Mouse (Mus musculus): Measurements from ENCODE around the gene Slc22a23. TPM values are rescaled to one million over a fixed set of nuclear protein-coding genes. Genes with fewer than 3 reads are reported as not detected.

The Slc22a23 gene
- polyA plus RNA-seq, 1 experiment from 2014 or later: 7.0 TPM

GRCm38 (mm10) chr13:34174025-34174424 is 171.0 kb downstream of the Slc22a23 start:
- DNase-seq (no peak), ATAC-seq (no peak)
- TF ChIP-seq EP300 (IDR thresholded peaks at IDR 0.05; ENCODE audit: low read depth) (no peak), CTCF (IDR thresholded peaks at IDR 0.05; ENCODE audit: low read depth) (no peak)
- Histone ChIP-seq H3K4me1 (ENCODE audit: insufficient read depth) (no peaks in the 10 kb centered on the region), H3K36me3 (replicated peaks; ENCODE audit: insufficient read depth, low read length) (no peaks in the 10 kb centered on the region), H3K27me3 (ENCODE audit: insufficient read depth, low read length) (no peaks in the 10 kb centered on the region), H3K9me3 (ENCODE audit: low read length) (no peaks in the 10 kb centered on the region), H3K4me2 (ENCODE audit: low read depth, low read length) (no peak overlapping the region), H3K4me3 (ENCODE audit: low read depth, low read length) (no peak overlapping the region), H3K27ac (ENCODE audit: low read depth) (no peak overlapping the region), H3K9ac (replicated peaks) (no peak overlapping the region)
- WGBS (ENCODE audit: insufficient replicate concordance): 82% methylated on average over 6 of the region's 6 CpGs

DNA sequence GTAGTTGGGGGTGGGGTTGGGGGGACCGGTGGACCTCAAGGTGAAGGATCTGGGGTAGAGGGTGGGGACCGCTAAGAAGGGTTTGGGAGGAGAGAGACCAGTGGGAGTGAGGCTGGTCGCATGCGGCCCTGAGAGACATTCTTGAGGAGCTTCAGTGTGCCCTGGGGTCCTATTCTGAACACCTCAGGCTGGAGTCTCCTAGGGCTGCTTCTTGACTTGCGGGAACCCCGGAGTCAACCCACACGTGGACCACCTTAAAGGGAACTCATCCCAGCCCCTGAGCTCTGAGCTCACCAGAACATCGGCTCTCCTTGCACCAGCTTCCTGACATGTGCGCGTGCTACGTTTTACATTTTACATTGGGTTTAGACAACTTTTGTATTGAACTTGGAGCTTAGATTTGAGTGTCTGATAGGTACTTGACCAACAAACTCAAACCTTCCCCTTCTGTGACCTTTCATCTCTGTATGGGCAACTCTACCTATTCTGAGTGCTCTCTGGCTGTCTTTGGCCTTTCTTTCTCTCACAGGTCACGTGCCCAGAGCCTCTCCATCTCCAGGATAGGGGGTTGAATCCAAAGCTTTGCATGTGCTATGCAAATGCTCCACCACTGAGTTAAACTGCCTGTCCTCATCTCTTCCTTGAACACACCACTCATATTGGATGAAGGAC is 181.5 kb downstream of the Slc22a23 start:
- Histone ChIP-seq H3K36me3 (replicated peaks; ENCODE audit: insufficient read depth, low read length) (peaks cover 7% of the 10 kb centered on the region; the same call in 1 of the 2 replicates), H3K4me2 (ENCODE audit: low read depth, low read length) (peak overlapping the region; percentile 82), H3K27me3 (ENCODE audit: insufficient read depth, low read length) (no peaks in the 10 kb centered on the region), H3K9ac (replicated peaks) (peak overlapping the region; percentile 66), H3K4me3 (ENCODE audit: low read depth, low read length) (peak overlapping the region; percentile 71), H3K9me3 (ENCODE audit: low read length) (no peaks in the 10 kb centered on the region), H3K27ac (ENCODE audit: low read depth) (peak overlapping the region; percentile 90), H3K4me1 (ENCODE audit: insufficient read depth) (peaks cover 14% of the 10 kb centered on the region)
- ATAC-seq (no peak; the same call in 1 of the 2 replicates), DNase-seq (no peak)
- WGBS (ENCODE audit: insufficient replicate concordance): 25% methylated on average over 12 of the region's 12 CpGs
- no peak for TF ChIP-seq CTCF (IDR thresholded peaks at IDR 0.05; ENCODE audit: low read depth)
- TF ChIP-seq EP300 (IDR thresholded peaks at IDR 0.05; ENCODE audit: low read depth): no peak

- H3K36me3 ChIP-seq (replicated peaks; ENCODE audit: insufficient read depth, low read length): peaks cover 7% of the 10 kb centered on the region; the same call in 1 of the 2 replicates
Observed at GRCm38 (mm10) chr13:34162491-34163303, 182.3 kb downstream of the Slc22a23 start, which contains the start of gene Psmg4. Psmg4 (plus strand) TSS chr13:34162964.

GRCm38 (mm10) chr13:34159926-34160325 is 185.1 kb downstream of the Slc22a23 start:
- H3K27ac ChIP-seq (ENCODE audit: low read depth): no peak overlapping the region
- H3K9ac ChIP-seq (replicated peaks): no peak overlapping the region
- H3K9me3 ChIP-seq (ENCODE audit: low read length): no peaks in the 10 kb centered on the region
- TF ChIP-seq CTCF (IDR thresholded peaks at IDR 0.05; ENCODE audit: low read depth) (no peak), EP300 (IDR thresholded peaks at IDR 0.05; ENCODE audit: low read depth) (no peak)
- no peak overlapping the region for H3K4me3 ChIP-seq (ENCODE audit: low read depth, low read length)
- no peaks in the 10 kb centered on the region for H3K27me3 ChIP-seq (ENCODE audit: insufficient read depth, low read length)
- H3K4me2 ChIP-seq (ENCODE audit: low read depth, low read length): no peak overlapping the region
- H3K4me1 ChIP-seq (ENCODE audit: insufficient read depth): peaks cover 14% of the 10 kb centered on the region
- DNase-seq: no peak
- WGBS (ENCODE audit: insufficient replicate concordance): 90% methylated on average over 1 of the region's 1 CpGs
- ATAC-seq: no peak
- no peaks in the 10 kb centered on the region for H3K36me3 ChIP-seq (replicated peaks; ENCODE audit: insufficient read depth, low read length)

More at GRCm38 (mm10) chr13:34162491-34163303, 182.3 kb downstream of the Slc22a23 start, which contains the start of gene Psmg4:
- Histone ChIP-seq H3K27me3 (ENCODE audit: insufficient read depth, low read length) (no peaks in the 10 kb centered on the region), H3K27ac (ENCODE audit: low read depth) (peak within 1 kb of the TSS; percentile 90), H3K4me2 (ENCODE audit: low read depth, low read length) (peak within 1 kb of the TSS; percentile 82), H3K9me3 (ENCODE audit: low read length) (no peaks in the 10 kb centered on the region), H3K4me1 (ENCODE audit: insufficient read depth) (peaks cover 14% of the 10 kb centered on the region), H3K9ac (replicated peaks) (peak within 1 kb of the TSS; percentile 66), H3K4me3 (ENCODE audit: low read depth, low read length) (peak within 1 kb of the TSS; percentile 71)
- TF ChIP-seq EP300 (IDR thresholded peaks at IDR 0.05; ENCODE audit: low read depth) (no peak), CTCF (IDR thresholded peaks at IDR 0.05; ENCODE audit: low read depth) (no peak)
- WGBS (ENCODE audit: insufficient replicate concordance): 3% methylated on average over 44 of the region's 44 CpGs
- peak; percentile 99 for ATAC-seq
- DNase-seq: peak; percentile 97

- Histone ChIP-seq H3K9ac (replicated peaks) (no peak overlapping the region), H3K4me2 (ENCODE audit: low read depth, low read length) (no peak overlapping the region), H3K36me3 (replicated peaks; ENCODE audit: insufficient read depth, low read length) (no peaks in the 10 kb centered on the region), H3K27me3 (ENCODE audit: insufficient read depth, low read length) (no peaks in the 10 kb centered on the region), H3K4me1 (ENCODE audit: insufficient read depth) (peaks cover 8% of the 10 kb centered on the region), H3K27ac (ENCODE audit: low read depth) (no peak overlapping the region), H3K4me3 (ENCODE audit: low read depth, low read length) (no peak overlapping the region), H3K9me3 (ENCODE audit: low read length) (no peaks in the 10 kb centered on the region)
- no peak for DNase-seq
- ATAC-seq: no peak
- WGBS (ENCODE audit: insufficient replicate concordance): 91% methylated on average over 3 of the region's 3 CpGs
- TF ChIP-seq CTCF (IDR thresholded peaks at IDR 0.05; ENCODE audit: low read depth) (no peak), EP300 (IDR thresholded peaks at IDR 0.05; ENCODE audit: low read depth) (no peak)
Observed at GRCm38 (mm10) chr13:34157596-34158157, 187.3 kb downstream of the Slc22a23 start.

- no peak overlapping the region for H3K4me2 ChIP-seq (ENCODE audit: low read depth, low read length)
- 0 out of 2 replicates have a peak, but pooled peaks cover 3% of the 10 kb centered on the region for H3K4me1 ChIP-seq (ENCODE audit: insufficient read depth)
- H3K9ac ChIP-seq (replicated peaks): no peak overlapping the region
- H3K9me3 ChIP-seq (ENCODE audit: low read length): no peaks in the 10 kb centered on the region
- H3K36me3 ChIP-seq (replicated peaks; ENCODE audit: insufficient read depth, low read length): no peaks in the 10 kb centered on the region
- no peak overlapping the region for H3K27ac ChIP-seq (ENCODE audit: low read depth)
- no peak overlapping the region for H3K4me3 ChIP-seq (ENCODE audit: low read depth, low read length)
- H3K27me3 ChIP-seq (ENCODE audit: insufficient read depth, low read length): no peaks in the 10 kb centered on the region
- ATAC-seq (no peak), DNase-seq (no peak)
- 80% methylated on average over 2 of the region's 2 CpGs for WGBS (ENCODE audit: insufficient replicate concordance)
- TF ChIP-seq EP300 (IDR thresholded peaks at IDR 0.05; ENCODE audit: low read depth) (no peak), CTCF (IDR thresholded peaks at IDR 0.05; ENCODE audit: low read depth) (no peak)
Observed at GRCm38 (mm10) chr13:34156840-34157185, 188.2 kb downstream of the Slc22a23 start.
